Mouse (Mus musculus): Measurements from ENCODE around the gene Gm438. TPM values are rescaled to one million over a fixed set of nuclear protein-coding genes. Genes with fewer than 3 reads are reported as not detected.
"Not testable (repeated sequence)": the region's sequence is repeated elsewhere in the genome, so short reads cannot be mapped to it uniquely, and the experiment has no call there.

Gm438 gene
- polyA plus RNA-seq (2012; rRNA removed), result not detected in 2 replicates

GRCm38 (mm10) chr4:144786483-144786882 is at the start of gene Gm438:
Gene Gm438, minus strand, starts transcription at chr4:144786583.
- Histone ChIP-seq H3K27ac (ENCODE audit: control insufficient read depth, insufficient read depth, low read length) (no peak within 1 kb of the TSS), H3K36me3 (ENCODE audit: control insufficient read depth, insufficient read depth, low read length) (no peaks in the 10 kb centered on the region), H3K4me1 (replicated peaks; ENCODE audit: control insufficient read depth, insufficient read depth, low read length) (no peaks in the 10 kb centered on the region), H3K27me3 (ENCODE audit: control insufficient read depth, insufficient read depth, low read length) (no peaks in the 10 kb centered on the region), H3K4me3 (ENCODE audit: control insufficient read depth, insufficient read depth, low read length) (no peak within 1 kb of the TSS)
- no peak for DNase-seq
- TF ChIP-seq CTCF (IDR thresholded peaks at IDR 0.05; ENCODE audit: borderline replicate concordance, control insufficient read depth, extremely low read depth, insufficient read depth, low read length, poor library complexity), result no peak
- TF ChIP-seq POLR2A (IDR thresholded peaks at IDR 0.05; ENCODE audit: control insufficient read depth, extremely low read depth, insufficient read depth, low read length, poor library complexity), result no peak

- no peak for TF ChIP-seq POLR2A (IDR thresholded peaks at IDR 0.05; ENCODE audit: control insufficient read depth, extremely low read depth, insufficient read depth, low read length, poor library complexity)
- TF ChIP-seq CTCF (IDR thresholded peaks at IDR 0.05; ENCODE audit: borderline replicate concordance, control insufficient read depth, extremely low read depth, insufficient read depth, low read length, poor library complexity), result no peak
- Histone ChIP-seq H3K4me3 (ENCODE audit: control insufficient read depth, insufficient read depth, low read length) (no peak overlapping the region), H3K27ac (ENCODE audit: control insufficient read depth, insufficient read depth, low read length) (no peak overlapping the region), H3K27me3 (ENCODE audit: control insufficient read depth, insufficient read depth, low read length) (no peaks in the 10 kb centered on the region), H3K4me1 (replicated peaks; ENCODE audit: control insufficient read depth, insufficient read depth, low read length) (no peaks in the 10 kb centered on the region), H3K36me3 (ENCODE audit: control insufficient read depth, insufficient read depth, low read length) (no peaks in the 10 kb centered on the region)
- 88% methylated on average over 2 of the region's 2 CpGs for WGBS
- no peak for DNase-seq
Observed at GRCm38 (mm10) chr4:144824706-144825105, 38.3 kb upstream of the Gm438 start.

- Histone ChIP-seq H3K4me3 (ENCODE audit: control insufficient read depth, insufficient read depth, low read length) (no peak overlapping the region), H3K4me1 (replicated peaks; ENCODE audit: control insufficient read depth, insufficient read depth, low read length) (no peaks in the 10 kb centered on the region), H3K36me3 (ENCODE audit: control insufficient read depth, insufficient read depth, low read length) (no peaks in the 10 kb centered on the region), H3K27ac (ENCODE audit: control insufficient read depth, insufficient read depth, low read length) (no peak overlapping the region), H3K27me3 (ENCODE audit: control insufficient read depth, insufficient read depth, low read length) (no peaks in the 10 kb centered on the region)
- TF ChIP-seq POLR2A (IDR thresholded peaks at IDR 0.05; ENCODE audit: control insufficient read depth, extremely low read depth, insufficient read depth, low read length, poor library complexity), result no peak
- TF ChIP-seq CTCF (IDR thresholded peaks at IDR 0.05; ENCODE audit: borderline replicate concordance, control insufficient read depth, extremely low read depth, insufficient read depth, low read length, poor library complexity), result no peak
- 92% methylated on average over 2 of the region's 2 CpGs for WGBS
- DNase-seq, result no peak
Observed at GRCm38 (mm10) chr4:144823996-144824395, 37.6 kb upstream of the Gm438 start.

- H3K4me1 ChIP-seq (replicated peaks; ENCODE audit: control insufficient read depth, insufficient read depth, low read length); H3K27me3 ChIP-seq (ENCODE audit: control insufficient read depth, insufficient read depth, low read length); H3K36me3 ChIP-seq (ENCODE audit: control insufficient read depth, insufficient read depth, low read length); H3K4me3 ChIP-seq (ENCODE audit: control insufficient read depth, insufficient read depth, low read length); DNase-seq; H3K27ac ChIP-seq (ENCODE audit: control insufficient read depth, insufficient read depth, low read length): not testable (repeated sequence)
- 66% methylated on average over 5 of the region's 5 CpGs for WGBS
Observed at GRCm38 (mm10) chr4:144807135-144807534, 20.8 kb upstream of the Gm438 start.

- Histone ChIP-seq H3K27ac (ENCODE audit: control insufficient read depth, insufficient read depth, low read length) (no peak overlapping the region), H3K4me1 (replicated peaks; ENCODE audit: control insufficient read depth, insufficient read depth, low read length) (no peaks in the 10 kb centered on the region), H3K4me3 (ENCODE audit: control insufficient read depth, insufficient read depth, low read length) (no peak overlapping the region), H3K27me3 (ENCODE audit: control insufficient read depth, insufficient read depth, low read length) (no peaks in the 10 kb centered on the region), H3K36me3 (ENCODE audit: control insufficient read depth, insufficient read depth, low read length) (no peaks in the 10 kb centered on the region)
- no peak for TF ChIP-seq POLR2A (IDR thresholded peaks at IDR 0.05; ENCODE audit: control insufficient read depth, extremely low read depth, insufficient read depth, low read length, poor library complexity)
- TF ChIP-seq CTCF (IDR thresholded peaks at IDR 0.05; ENCODE audit: borderline replicate concordance, control insufficient read depth, extremely low read depth, insufficient read depth, low read length, poor library complexity), result no peak
- WGBS, result 74% methylated on average over 3 of the region's 3 CpGs
- no peak for DNase-seq
Observed at GRCm38 (mm10) chr4:144803633-144804032, 17.2 kb upstream of the Gm438 start.

- H3K27ac ChIP-seq (ENCODE audit: control insufficient read depth, insufficient read depth, low read length), result no peak overlapping the region
- TF ChIP-seq POLR2A (IDR thresholded peaks at IDR 0.05; ENCODE audit: control insufficient read depth, extremely low read depth, insufficient read depth, low read length, poor library complexity), result no peak
- no peak for TF ChIP-seq CTCF (IDR thresholded peaks at IDR 0.05; ENCODE audit: borderline replicate concordance, control insufficient read depth, extremely low read depth, insufficient read depth, low read length, poor library complexity)
- H3K36me3 ChIP-seq (ENCODE audit: control insufficient read depth, insufficient read depth, low read length), result no peaks in the 10 kb centered on the region
- no peaks in the 10 kb centered on the region for H3K27me3 ChIP-seq (ENCODE audit: control insufficient read depth, insufficient read depth, low read length)
- H3K4me1 ChIP-seq (replicated peaks; ENCODE audit: control insufficient read depth, insufficient read depth, low read length), result no peaks in the 10 kb centered on the region
- WGBS, result 79% methylated on average over 1 of the region's 1 CpGs
- H3K4me3 ChIP-seq (ENCODE audit: control insufficient read depth, insufficient read depth, low read length), result no peak overlapping the region
- DNase-seq, result no peak
Observed at GRCm38 (mm10) chr4:144790141-144790540, 3.8 kb upstream of the Gm438 start.

- TF ChIP-seq CTCF (IDR thresholded peaks at IDR 0.05; ENCODE audit: borderline replicate concordance, control insufficient read depth, extremely low read depth, insufficient read depth, low read length, poor library complexity), result no peak
- TF ChIP-seq POLR2A (IDR thresholded peaks at IDR 0.05; ENCODE audit: control insufficient read depth, extremely low read depth, insufficient read depth, low read length, poor library complexity), result no peak
- no peaks in the 10 kb centered on the region for H3K27me3 ChIP-seq (ENCODE audit: control insufficient read depth, insufficient read depth, low read length)
- 83% methylated on average over 3 of the region's 3 CpGs for WGBS
Observed at GRCm38 (mm10) chr4:144782476-144783197, 3.7 kb downstream of the Gm438 start.

More at GRCm38 (mm10) chr4:144782476-144783197, 3.7 kb downstream of the Gm438 start:
- no peaks in the 10 kb centered on the region for H3K4me1 ChIP-seq (replicated peaks; ENCODE audit: control insufficient read depth, insufficient read depth, low read length)
- H3K36me3 ChIP-seq (ENCODE audit: control insufficient read depth, insufficient read depth, low read length), result no peaks in the 10 kb centered on the region
- no peak overlapping the region for H3K27ac ChIP-seq (ENCODE audit: control insufficient read depth, insufficient read depth, low read length)
- no peak overlapping the region for H3K4me3 ChIP-seq (ENCODE audit: control insufficient read depth, insufficient read depth, low read length)
- no peak for DNase-seq
